7 mouse cellular contexts compared by ENCODE assay signal in the genomic region with DNA sequence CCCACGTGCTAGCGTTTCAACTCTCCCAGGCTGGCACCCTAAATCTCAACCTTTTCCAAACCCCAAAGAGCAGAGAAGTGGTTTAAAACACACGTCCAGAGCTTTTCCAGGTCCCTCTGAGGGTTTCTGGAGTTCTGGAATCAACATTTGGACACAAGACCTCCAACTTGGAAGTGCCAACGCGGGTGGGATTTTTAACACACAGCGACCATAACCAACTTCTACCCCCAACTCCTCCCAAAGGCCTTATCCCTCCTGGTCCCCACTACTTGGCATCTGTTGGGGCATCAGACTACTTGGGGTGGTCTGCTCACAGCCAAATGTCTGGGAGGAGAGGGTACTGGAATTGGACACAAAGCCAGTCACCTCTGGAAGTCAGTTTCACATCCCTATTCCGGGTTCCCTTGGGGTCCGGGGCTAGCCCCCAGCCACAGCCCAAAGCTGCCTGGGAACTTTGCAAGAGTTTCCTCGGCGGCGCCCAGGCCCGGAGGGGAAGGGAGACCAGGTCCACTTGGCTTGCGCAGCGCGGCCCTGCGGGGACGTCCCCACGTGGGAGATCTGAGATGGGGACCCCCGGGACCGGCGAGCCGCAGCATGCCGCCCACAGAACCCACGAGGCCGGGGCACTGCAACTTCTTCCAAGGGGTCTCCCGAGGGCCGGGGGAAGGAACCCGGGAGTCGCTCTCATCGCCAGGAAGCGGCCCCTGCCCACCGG. TPM values are rescaled to one million over a fixed set of nuclear protein-coding genes. Genes with fewer than 3 reads are reported as not detected.
A peak's percentile ranks its signal among the peaks of the same experiment; 100 is the strongest.
DNase-seq lines count a peak whose midpoint lies in the region; ATAC-seq and TF ChIP-seq lines count a peak whose summit lies in the region.

No protein-coding gene starts in this region.

- H3K9ac ChIP-seq in midbrain, postnatal 0 days (replicated peaks; ENCODE audit: low read length, poor library complexity, severe bottlenecking) = peak overlapping the region; percentile 79

- peak; percentile 57 for DNase-seq in 3T3-L1 (ENCODE audit: low read depth, low spot score)
- DNase-seq in cerebellum, postnatal 25 days = peak; percentile 25 to 68
- DNase-seq in heart, adult 9 months (ENCODE audit: low spot score in 2 of 2) = peak; percentile 44 to 52
- peak; percentile 55 for DNase-seq in kidney, postnatal 14 days
- DNase-seq in midbrain, postnatal 0 days (ENCODE audit: low spot score) = peak; percentile 35
- DNase-seq in urinary bladder, postnatal 4 days (ENCODE audit: low spot score in 2 of 2) = peak; percentile 61 to 66

- H3K4me3 ChIP-seq in C2C12 (ENCODE audit: insufficient read depth, poor library complexity, severe bottlenecking) = peak overlapping the region; percentile 65
- H3K4me3 ChIP-seq in midbrain, postnatal 0 days (ENCODE audit: low read depth, low read length) = peak overlapping the region; percentile 86

- ATAC-seq in midbrain, postnatal 0 days (ENCODE audit: low FRiP score) = no peak

- under 1% methylated on average over 19 of the region's 32 CpGs for WGBS in midbrain, postnatal 0 days

- H3ac ChIP-seq in C2C12 (ENCODE audit: control insufficient read depth, insufficient read length, low read depth) = peak overlapping the region; percentile 91

- peaks cover 61% of the 10 kb centered on the region for H3K79me2 ChIP-seq in C2C12 (ENCODE audit: control insufficient read depth, insufficient read depth)

- H3K36me3 ChIP-seq in C2C12 (ENCODE audit: control insufficient read depth, insufficient read depth) = peaks cover 21% of the 10 kb centered on the region
- H3K36me3 ChIP-seq in midbrain, postnatal 0 days (ENCODE audit: insufficient read depth, low read length) = peaks cover 11% of the 10 kb centered on the region; the same call in 1 of the 2 replicates

- H3K9me3 ChIP-seq in midbrain, postnatal 0 days (ENCODE audit: low read length) = no peaks in the 10 kb centered on the region

- peaks cover 11% of the 10 kb centered on the region for H3K4me1 ChIP-seq in midbrain, postnatal 0 days (ENCODE audit: insufficient read depth, low read length)

- H3K27me3 ChIP-seq in C2C12 (ENCODE audit: control insufficient read depth, insufficient read depth, insufficient read length) = no peaks in the 10 kb centered on the region
- no peaks in the 10 kb centered on the region for H3K27me3 ChIP-seq in midbrain, postnatal 0 days (ENCODE audit: insufficient read depth, low read length)

- peaks cover 47% of the 10 kb centered on the region for H3K79me3 ChIP-seq in C2C12 (ENCODE audit: low read depth)

- TF ChIP-seq CTCF in C2C12 (IDR thresholded peaks at IDR 0.05; ENCODE audit: control insufficient read depth, insufficient read depth, insufficient read length) = no peak
- TF ChIP-seq CTCF in midbrain, postnatal 0 days (IDR thresholded peaks at IDR 0.05) = no peak

- H3K4me2 ChIP-seq in midbrain, postnatal 0 days (ENCODE audit: low read depth, low read length, poor library complexity, severe bottlenecking) = peak overlapping the region; percentile 89

- peak overlapping the region; percentile 94 for H3K27ac ChIP-seq in midbrain, postnatal 0 days (ENCODE audit: low read depth, low read length)

TF ChIP-seq in C2C12, 6 proteins besides CTCF, POLR2A, EP300 and RAD21:
- TF ChIP-seq MAX (IDR thresholded peaks at IDR 0.05) = peak; percentile 20
- TF ChIP-seq CEBPB (IDR thresholded peaks at IDR 0.05; ENCODE audit: low read depth) = no peak
- TF ChIP-seq FOSL1 (IDR thresholded peaks at IDR 0.05; ENCODE audit: insufficient read depth, low read length, poor library complexity, severe bottlenecking) = no peak

RNA-seq across cellular contexts. Expression of a gene that starts 9.7 kb away (rescaled TPM):
- polyA plus RNA-seq in C2C12 (2012; fragmentation: generic; extraction: Trizol) = 321 TPM
- 104 and 164 TPM in 2 replicates for total RNA-seq in midbrain, postnatal 0 days (2014; rRNA removed)
- 65.0 and 65.2 TPM in 2 replicates for polyA plus RNA-seq in midbrain, postnatal 0 days (2015; fragmentation: Nextera tagmentation; extraction: Ambion mirVana)

RNA-seq across cellular contexts. Expression of a gene that starts 25.3 kb away (rescaled TPM):
- polyA plus RNA-seq in C2C12 (2012; fragmentation: generic; extraction: Trizol) = 7.8 TPM
- total RNA-seq in midbrain, postnatal 0 days (2014; rRNA removed) = 9.0 and 9.4 TPM in 2 replicates
- 7.8 TPM in 2 replicates for polyA plus RNA-seq in midbrain, postnatal 0 days (2015; fragmentation: Nextera tagmentation; extraction: Ambion mirVana)

RNA-seq across cellular contexts. Expression of a gene that starts 25.4 kb away (rescaled TPM):
- polyA plus RNA-seq in C2C12 (2012; fragmentation: generic; extraction: Trizol) = 3.1 TPM
- 19.0 and 41.0 TPM in 2 replicates for total RNA-seq in midbrain, postnatal 0 days (2014; rRNA removed)
- polyA plus RNA-seq in midbrain, postnatal 0 days (2015; fragmentation: Nextera tagmentation; extraction: Ambion mirVana) = 6.6 and 9.6 TPM in 2 replicates
